Mouse (Mus musculus) retina, postnatal 1 day (tissue): ENCODE results near the gene Dhx32.

Source experiments
- DNase-seq: peaks from one replicate; pipeline ENCODE4 v3.0.0-alpha.2; 2012

The Dhx32 gene

DNA sequence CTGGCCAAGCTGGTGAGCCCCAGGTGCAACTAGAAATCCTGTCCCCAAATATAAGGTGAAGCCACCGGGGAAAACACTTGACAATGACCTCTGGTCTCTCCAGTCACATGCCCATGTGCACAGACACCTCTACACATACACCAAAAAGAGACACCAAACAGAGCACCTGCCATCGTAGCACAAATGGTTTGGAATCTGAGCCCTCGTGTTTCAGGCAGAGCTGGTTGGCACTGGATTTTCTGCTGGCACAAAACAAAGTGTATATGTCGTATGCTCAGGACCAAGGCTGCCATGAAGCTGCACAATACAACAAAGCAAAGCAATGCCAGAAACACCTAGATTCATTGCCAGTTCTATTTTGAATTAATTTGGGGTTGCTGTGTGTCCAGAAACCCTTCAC, 14.5 kb downstream of the Dhx32 start:
- DNase-seq = no peak

DNA sequence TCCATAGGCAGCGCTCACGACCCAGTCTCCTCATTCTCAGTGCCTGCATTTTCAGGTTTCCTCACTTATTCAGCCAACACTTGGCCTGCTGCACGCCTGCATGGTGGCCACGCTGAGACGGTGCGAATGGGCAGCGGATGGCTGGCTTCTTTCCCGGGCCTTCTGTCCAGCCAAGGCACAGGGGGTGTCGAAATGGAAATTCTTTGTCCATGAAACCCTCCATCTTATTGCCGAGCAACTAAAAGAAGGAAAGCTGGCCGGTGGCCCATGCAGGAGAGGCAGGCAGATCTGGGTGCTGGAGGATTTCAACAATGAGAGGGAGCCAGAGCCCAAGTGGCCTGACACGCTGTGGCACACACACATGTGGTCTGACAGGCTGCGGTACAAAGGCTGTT, 16.7 kb downstream of the Dhx32 start:
- DNase-seq = no peak

DNA sequence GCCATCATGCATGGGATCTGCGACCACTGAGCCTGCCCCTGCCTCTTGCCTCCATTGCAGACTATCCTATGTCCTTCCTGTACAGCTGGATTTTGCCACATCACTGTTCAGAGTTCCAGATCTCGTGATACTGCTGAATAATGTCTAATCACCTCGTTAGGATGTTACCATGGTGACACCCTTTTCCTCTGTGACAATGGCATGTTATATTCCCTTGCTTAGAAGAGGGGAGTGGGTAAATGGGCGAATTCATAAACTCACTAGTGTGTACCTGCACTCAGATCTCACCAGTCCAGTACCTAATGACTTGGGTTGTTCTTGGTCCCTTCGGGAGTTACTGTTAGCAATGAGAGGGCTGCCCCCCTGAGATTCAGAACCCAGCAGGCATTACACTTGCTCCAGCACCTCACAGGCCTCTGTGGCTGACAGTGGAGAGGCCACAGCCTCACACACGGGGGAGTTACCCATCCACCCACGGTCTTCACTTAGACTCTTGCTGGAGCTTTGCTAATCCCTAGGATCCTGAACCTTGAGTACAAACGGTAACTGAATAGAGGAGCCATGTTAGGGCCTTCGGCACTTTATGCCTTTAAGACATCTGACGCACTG, 17.2 kb downstream of the Dhx32 start:
- no peak for DNase-seq

DNA sequence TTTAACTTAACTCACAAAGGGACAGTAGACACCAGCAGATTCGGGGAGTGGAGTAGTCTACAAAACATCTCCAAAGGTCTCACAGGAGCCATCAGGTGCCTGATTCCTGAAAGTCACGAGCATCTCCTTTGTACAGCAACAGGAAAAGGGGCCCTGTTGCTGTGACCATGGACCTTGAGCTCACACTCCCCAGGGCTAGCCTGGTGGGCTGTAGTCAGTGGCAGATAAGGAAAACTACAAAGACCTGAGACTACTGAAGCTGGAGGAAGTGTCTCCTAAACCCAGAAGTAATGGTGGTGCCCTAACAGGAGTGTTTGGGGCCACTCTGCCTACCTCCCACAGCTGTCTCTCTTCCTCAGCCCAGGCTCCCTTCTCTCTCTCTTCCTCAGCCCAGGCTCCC, 18.1 kb downstream of the Dhx32 start:
- no peak for DNase-seq

DNA sequence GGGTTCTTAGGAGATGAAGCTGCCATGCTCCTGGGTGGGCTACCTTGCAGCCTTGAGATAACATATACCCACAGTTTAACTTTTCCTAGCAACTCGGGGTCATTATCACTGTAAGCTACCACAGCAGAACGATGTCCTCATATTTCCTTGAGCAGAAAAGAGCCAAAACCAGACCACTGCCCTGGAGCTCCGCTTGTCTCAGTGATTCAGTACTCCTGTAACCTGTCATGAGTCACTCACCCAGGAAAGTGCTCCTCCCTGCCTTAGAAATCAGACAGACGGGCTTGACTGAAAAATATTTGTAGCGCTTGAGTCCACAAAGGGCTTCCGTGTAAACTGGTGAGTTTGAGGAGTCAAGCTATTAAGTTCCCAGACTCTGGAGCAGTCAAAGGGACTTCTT, 19.8 kb downstream of the Dhx32 start:
- no peak for DNase-seq

DNA sequence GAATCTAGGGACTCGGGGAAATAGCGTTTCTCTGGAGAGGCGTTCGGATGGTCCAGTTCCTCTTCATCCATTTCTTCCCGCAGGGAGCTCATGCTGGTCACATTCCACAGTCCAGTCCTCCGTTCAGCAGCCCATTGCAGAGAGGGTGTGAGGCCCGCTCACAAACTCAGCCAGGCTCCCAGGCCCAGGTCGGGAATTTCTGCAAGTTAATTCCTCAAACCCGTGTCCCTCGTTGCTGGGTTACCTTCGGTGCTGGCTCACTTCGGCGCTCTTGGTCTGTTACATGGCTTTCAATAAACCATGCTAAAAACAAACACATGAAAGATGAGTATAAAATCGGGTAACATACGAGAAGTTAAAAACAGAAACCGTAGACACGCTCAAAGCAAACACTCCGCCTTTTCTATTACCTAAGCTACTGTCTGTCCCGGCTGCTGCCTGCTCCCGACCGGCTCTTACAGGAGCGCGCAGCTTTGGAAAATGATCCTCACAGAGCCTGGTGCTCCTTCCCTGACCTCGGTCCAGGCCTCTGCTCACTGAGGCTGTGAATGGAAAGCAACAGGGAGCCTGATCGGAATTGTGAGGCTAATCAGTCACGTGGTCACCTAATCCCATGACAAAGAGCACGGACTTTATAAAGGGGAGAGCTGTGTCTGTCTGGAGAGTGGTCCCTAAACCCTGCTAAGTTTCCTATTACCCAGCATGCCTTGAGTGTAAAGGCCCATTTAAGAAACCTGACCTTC, 22.7 kb downstream of the Dhx32 start:
- DNase-seq = peak; percentile 96

DNA sequence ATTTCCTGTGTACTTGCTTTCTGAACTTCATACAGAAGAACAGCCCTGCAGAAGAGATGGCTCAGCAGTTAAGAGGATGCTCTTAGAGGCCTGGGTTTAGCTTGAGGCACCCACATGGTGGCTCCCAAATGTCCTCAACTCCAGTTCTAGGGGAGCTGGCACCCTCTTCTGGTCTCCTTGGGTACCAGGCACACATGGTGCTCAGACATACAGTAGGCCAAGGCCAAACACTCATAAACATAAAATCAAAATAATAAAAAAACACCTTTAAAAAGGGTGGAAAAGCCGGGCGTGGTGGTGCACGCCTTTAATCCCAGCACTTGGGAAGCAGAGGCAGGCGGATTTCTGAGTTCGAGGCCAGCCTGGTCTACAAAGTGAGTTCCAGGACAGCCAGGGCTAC, 23.8 kb downstream of the Dhx32 start:
- peak; percentile 40 for DNase-seq

DNA sequence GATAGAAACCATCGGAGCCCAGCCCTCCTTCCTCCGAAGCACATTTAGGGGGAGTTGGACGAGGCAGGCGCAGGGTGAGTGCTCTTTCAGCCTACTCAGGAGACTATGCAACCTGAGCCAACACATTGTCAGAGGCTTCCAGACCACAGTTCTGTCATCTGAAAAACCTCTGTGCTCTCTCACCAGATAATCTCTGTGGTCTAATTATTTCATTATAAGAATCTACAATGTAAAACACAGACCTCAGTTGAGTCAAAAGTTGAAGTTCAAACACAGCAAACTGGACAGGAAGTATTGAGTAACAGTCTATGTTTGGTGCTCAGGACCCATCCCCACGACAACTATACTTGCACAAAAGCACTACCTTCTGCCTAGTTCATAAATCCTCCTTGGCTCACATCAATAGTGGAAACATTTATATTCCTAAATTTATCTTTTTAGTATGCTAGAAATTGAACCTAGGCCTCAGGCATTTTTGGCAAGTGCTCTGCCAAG, 24.5 kb downstream of the Dhx32 start:
- no peak for DNase-seq

DNA sequence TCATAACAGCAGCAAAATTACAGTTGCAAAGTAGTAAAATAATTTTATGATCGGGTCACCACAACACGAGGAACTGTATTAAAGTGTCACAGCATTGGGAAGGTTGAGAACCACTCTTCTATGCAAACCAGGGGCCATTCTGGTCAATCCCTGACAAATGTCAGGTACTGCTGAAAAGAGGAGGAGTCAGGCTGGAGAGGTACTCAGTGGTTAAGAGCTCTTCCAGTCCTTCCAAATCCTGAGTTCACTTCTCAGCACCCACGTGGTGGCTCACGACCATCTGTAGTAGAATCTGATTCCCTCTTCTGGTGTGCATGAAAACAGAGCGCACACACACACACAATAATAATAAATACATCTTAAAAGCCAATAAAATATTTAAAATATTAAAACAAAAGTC, 31.4 kb downstream of the Dhx32 start:
- DNase-seq = no peak

DNA sequence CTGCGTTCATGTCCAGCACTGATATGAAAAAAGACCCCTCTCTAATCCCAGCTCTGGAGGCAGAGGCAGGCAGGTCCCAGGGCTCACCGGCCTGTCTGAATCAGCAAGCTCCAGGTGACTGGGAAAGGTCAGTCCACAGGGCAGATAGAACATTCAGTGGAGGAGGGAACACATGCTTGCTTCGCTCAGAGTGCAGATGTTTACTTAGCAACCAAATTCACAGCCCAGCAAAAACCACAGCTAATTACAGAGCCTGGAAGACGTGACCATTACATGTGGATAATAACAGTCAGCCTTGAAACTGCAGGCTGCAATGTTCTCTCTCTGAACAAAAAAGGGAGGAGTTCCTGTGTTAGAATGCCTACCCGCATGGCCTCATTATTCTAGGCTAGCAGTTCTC, 31.9 kb downstream of the Dhx32 start:
- DNase-seq = peak; percentile 33

DNA sequence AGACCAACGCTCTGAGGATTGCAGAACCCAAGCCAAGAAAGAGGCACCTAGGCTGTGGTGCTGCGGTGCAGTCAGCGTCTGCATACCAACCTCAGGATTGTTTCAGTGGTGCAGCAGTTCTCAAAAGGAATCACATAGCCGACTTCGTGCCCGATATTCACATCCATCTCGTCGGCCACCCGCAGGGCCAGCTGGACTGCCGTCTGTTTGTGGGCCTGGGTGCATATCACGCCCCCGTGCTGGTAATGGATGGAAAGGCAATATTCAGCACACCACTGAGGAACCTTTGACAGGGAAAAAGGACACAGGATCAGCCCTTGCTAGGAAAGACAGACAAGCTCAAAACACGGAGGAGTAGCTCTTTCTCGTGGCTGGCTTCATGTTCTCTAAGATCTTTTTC, 33.8 kb downstream of the Dhx32 start:
- no peak for DNase-seq

DNA sequence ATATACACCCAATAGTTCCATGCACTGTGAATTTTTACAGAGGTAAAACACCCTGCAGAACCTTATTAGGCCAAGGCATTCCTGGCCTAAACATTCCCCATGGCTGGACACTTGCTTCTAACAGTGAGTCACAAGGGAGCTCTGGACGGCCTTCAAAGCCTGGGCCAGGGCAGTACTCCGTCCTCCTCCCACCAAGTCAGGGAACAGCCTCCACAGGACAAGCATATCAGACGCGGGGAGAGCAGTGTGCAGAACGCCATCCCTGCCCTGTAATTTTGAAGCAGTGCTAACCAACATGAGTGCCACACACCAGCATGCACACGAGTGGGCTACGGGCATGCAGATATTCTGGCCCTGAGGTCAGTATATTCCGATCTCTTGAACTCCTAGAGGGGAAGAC, 35.2 kb downstream of the Dhx32 start:
- no peak for DNase-seq

DNA sequence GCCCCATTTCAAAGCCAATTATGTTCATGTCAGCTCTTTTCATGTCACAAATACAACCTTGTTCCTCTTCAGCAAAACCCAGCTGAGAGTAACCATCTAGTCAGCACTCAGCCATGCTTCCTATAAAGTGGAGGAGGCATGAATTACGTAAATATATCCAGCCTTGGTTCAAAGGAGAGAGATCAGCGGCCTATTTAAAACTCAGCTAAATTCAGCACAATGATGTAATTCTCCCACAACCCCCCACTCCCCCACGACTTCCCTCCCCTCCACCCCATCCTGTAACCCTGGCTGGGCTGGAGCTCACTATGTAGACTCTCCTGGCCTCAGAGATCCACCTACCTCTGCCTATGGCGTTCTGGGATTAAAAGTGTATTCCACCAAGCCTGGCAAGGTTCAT, 37.8 kb downstream of the Dhx32 start:
- DNase-seq = peak; percentile 80

DNA sequence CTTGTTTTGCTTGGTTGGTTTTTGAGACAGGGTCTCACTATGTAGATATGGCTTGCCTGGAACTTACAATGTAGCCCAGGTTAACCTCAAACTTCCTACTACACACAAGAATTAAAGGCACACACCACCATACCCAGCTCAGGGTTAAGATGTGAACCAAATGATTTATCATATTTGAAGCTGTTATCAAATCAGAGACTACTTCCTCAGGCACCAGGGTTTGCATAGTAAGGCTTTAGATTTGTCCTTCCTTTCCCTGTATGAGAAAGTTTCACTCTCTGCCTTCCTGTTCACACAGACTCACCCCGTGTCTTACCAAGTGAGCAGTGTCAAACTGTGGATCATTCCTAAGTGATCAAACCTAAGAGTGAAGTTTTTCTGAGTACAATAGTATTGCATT, 38.3 kb downstream of the Dhx32 start:
- no peak for DNase-seq

DNA sequence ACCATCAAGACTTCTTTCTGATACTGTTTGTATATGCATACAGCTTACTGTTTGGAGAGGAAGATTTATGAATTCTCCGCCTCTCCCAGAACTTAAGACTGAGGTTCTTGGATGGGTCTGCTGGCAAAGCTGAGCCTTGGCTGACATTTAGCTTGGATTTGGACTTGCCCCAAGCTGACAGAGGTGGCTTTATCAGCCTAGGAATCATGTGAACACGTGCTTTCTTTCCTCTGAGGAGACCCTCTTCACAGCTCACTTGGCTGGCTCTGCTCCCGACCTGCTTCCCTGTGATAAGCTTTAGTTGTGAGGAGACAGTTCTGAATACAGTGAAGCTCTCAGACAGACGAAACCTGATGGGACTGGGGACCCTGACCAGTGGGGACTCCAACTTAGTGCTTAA, 38.9 kb downstream of the Dhx32 start:
- no peak for DNase-seq

DNA sequence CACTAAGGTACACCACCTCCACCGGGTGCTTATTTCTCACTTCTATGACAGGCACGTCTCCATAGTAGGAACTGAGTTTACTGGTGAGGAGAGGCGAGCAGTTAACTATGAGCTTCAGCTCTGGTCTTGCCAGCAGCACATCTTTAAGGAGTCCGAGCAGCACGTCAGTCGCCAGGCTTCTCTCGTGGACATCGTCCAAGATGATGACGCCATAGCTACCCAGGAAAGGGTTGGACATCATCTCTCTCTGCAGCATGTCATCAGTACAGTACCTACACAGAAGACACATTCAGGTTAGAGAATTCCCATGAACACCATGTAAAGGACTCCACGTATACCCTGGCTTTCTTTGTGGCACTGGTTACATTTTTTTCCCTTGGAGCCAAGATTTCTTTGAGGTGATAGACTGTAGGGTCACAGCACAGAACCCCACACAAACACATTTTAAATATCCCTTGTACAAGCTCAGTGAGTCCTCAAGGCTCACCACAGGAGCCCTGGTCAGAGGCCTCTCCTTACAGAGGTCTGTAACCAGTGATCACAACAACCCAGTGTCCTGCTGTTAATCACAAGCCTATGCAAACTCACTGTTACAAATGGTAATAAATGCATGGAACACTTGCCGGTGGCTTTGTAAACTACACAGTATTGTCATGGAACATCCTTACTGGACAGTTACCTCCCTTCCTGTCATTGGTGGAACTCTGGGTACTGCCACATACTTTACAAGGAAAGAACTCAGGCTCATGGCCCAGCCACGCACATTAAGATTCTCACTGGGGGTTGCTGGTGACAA, 39.8 kb downstream of the Dhx32 start:
- no peak for DNase-seq

DNA sequence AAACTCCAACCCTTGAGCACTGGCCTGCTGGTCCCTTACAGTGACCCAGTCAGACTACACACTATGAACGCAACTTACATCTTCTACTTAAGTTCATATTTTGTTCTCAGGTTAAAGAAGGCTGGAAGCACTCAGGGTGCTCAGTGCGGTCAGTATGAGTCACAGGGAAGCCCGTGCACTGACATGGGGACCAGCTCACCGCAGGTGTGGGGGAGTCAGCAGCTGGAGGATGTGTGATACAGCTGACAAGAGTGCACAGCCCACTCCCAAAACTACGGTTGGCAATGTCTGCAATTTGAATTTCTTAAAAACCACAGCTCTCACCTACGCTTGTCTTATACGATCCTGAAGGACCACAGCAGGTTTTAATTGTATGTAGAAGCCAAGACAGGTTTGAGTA, 42.0 kb downstream of the Dhx32 start:
- DNase-seq = no peak

DNA sequence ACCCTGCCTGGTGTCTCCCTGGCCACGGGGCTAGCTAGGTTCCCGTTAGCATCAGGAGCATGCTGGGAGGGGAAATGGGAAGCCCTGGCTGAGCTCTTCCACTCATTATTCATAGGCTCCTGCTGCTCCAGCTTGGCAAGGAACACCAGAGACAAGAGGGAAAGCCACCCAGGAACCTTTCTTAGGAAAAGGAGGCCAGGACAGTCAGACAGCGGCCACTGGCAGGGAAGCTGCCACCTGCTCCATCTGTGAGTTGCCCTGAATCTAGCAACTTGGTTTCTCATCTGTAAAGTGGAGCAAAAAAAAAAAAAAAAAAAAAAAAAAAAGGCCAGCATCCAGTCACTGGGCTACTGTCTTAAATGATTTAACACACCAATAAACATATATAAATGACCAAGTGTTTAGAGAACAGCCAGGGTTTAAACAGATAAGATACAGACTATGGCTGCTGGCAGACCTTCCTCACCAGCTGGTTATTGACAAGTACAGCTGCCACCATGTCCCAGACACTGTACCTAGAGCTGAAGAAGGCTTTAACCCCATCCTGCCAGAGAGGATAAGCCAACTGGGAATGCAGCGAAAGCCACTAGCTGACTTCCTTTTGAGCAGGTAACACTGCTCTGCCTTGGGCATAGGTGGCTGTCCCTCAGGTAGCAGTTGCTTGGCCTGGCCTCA, 50.4 kb downstream of the Dhx32 start:
- peak; percentile 93 for DNase-seq

DNA sequence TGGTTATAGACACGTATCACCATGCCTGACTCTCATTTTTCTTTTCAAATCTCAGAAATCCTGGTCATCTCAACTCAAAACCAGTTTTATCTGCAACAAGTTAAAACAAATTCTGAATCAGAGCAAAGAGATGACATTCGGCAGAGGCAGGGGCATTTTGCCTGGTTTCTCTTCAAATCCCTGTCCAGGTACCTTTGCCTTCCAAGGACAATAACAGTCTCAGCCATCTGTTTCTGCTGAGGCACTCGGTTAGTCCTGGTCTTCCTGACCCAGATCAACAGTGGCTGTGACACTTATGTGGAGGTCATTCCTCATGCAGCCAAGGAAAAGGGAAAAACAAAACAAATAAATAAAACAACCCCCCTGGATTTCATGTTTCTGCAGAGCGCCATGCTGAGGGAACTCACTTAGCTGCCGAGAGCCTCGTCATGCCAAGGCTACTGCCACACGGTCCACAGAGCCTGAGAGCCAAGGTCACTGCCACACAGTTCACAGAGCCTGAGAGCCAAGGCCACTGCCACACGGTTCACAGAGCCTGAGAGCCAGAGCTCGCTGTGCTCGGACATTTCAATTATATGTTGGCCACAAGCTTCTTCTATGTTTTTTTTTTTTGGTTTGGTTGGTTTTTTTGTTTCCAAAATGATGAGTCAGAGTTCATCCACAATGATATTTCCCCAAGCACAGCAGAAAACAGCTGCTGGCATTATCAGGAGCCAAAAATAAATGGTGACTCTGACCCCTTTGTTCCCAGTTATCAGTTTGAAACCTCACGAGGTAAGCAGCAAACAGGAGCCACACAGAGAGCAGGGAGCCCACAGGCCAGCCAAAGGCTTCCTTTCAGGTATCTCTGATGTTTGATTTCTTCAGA, 52.0 kb downstream of the Dhx32 start:
- DNase-seq = no peak

DNA sequence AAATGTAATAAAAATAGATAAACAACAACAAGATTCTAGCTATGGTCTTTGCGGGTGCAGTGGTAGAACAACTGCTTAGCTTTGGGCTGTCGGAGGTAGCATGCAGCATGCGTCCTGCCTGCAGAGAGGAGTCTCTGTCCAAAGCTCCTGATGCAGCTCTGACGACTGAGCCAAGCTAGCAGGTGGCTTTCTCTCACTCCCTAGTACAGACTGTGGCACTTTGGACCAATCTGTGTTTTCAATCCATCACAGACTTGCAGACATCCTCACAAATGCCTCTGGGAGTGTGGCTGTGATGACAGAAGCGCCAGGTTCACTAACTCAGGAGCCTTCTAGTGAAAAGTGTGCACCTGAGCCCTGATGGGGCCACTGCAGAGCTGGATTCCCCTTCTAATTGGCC, 53.2 kb downstream of the Dhx32 start:
- no peak for DNase-seq

DNA sequence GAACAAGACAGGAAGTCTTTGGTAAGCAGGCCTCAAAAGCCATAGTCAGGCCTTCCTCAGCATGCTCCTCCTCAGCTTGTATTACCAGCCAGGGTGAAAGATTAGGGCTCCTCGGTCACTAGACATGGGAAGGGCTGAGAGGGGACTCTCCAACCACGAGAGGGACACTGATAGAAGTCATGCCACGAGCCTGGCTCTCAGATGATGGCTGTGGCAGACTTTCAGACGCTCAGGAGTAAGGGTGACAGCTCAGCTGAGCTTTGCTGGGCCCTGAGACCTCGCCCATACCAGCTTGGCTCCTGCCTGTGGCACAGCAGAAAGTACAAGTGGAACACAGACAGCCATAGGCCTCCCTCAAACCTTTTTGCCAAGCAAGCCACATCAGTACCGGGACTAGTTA, 55.5 kb downstream of the Dhx32 start:
- no peak for DNase-seq

DNA sequence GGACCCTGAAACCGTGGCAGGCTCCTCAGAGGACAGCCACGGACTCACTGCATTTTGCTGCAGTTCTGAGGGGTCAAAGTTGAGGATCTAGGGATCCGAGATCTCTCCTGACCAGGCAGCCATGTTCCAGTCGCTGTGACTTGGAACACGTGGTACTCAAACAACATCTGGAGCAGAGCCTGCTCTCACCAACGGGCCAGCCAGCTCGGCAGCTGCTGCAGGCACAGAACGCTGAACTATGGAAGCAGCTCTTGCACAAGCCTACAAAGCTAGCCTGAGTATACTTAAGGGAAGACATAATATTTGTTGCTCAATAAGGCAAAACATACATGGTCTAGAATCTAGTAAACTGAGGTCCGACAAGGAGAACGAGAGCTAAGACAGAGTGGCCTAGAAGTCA, 57.0 kb downstream of the Dhx32 start:
- DNase-seq = no peak
